Comparison of ENCODE assay signal across 17 mouse cellular contexts in the genomic region with DNA sequence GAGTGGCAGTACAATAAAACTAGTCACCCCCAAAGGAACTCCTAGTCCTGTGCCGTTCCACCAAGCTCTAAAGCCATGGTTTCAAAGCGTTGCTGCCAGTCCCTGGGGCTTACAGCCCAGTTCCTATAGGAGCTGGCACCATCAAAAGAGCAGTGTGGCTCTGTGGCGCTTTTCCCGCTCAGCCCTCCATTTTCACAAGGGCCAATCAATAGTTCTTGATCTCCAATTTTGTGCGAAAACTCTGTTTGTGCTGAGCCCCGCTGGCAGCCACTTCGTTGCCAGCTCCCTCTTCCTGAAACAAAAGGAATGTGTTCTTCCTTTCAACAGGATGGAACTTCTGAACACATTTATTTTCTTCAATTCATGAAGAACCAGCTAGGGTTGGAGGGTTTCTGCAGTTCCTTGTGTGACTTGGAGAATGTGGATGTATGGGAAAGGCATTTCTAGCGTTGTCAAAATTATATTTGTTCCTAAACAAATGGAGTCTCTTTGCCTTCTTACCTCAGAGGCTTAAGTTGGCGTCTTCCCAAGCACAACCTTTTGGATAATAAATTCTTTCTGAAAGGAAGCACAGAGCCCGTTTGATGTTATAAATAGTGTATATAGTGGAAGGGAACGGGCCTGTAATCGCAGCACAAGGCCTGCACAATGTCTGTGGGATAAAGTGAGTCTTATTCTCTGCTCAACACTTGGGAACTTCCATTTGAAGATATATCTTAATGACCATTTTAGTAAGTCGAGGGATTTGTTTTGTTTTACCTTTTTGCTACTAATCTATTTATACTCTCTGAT.
DNase-seq lines count a peak whose midpoint lies in the region; ATAC-seq and TF ChIP-seq lines count a peak whose summit lies in the region.
"Had no signal": no experiment of that assay in that cellular context is flagged by ENCODE, and none has a peak within 500 bp of the region (broad histone marks: within the 10 kb centered on the region; RNA-seq: fewer than 3 reads in every experiment).

No protein-coding gene starts in this region.

- peak; percentile 61 for DNase-seq in forebrain, embryonic 14.5 days (ENCODE audit: low spot score)
- no peak for DNase-seq in forebrain, embryonic 10.5 days (ENCODE audit: extremely low spot score, low spot score)
- DNase-seq in intestine, embryonic 14.5 days (ENCODE audit: low spot score) = peak; percentile 58
- no peak for DNase-seq in neural tube, embryonic 10.5 days (ENCODE audit: extremely low spot score, low spot score)
- no peak for DNase-seq in spleen, postnatal 10 days (ENCODE audit: low spot score in 2 of 2)
- DNase-seq: B cell, adult 2 months; cerebellum, postnatal 25 days; gastrocnemius, postnatal 36 days; kidney, adult 9 months; right cerebral cortex, postnatal 25 days; thymus, adult 2 months had no signal

- ATAC-seq in forebrain, embryonic 14.5 days = no peak
- ATAC-seq in intestine, embryonic 14.5 days (replicated peaks; ENCODE audit: low FRiP score, low TSS enrichment, low read depth) = 0 out of 2 replicates have a peak, but pooled peaks have one; percentile 58
- no peak for ATAC-seq in intestine, postnatal 0 days
- ATAC-seq in neural tube, embryonic 15.5 days (ENCODE audit: low FRiP score) = no peak
- ATAC-seq in stomach, embryonic 16.5 days (ENCODE audit: insufficient read depth, low FRiP score) = 0 out of 2 replicates have a peak, but pooled peaks have one; percentile 50

- H3K27ac ChIP-seq in forebrain, embryonic 14.5 days (ENCODE audit: low read depth, low read length) = no peak overlapping the region
- no peak overlapping the region for H3K27ac ChIP-seq in forebrain, embryonic 10.5 days
- H3K27ac ChIP-seq in intestine, embryonic 14.5 days (ENCODE audit: low read depth) = peak overlapping the region; percentile 64; the same call in 1 of the 2 replicates
- H3K27ac ChIP-seq in intestine, postnatal 0 days (ENCODE audit: low read depth, low read length) = no peak overlapping the region
- 0 out of 2 replicates have a peak overlapping the region, but pooled peaks have one; percentile 64 for H3K27ac ChIP-seq in neural tube, embryonic 15.5 days (replicated peaks)
- no peak overlapping the region for H3K27ac ChIP-seq in stomach, embryonic 16.5 days (ENCODE audit: low read length)
- H3K27ac ChIP-seq: limb, embryonic 13.5 days; macrophage; neural tube, embryonic 12.5 days had no signal

- no peaks in the 10 kb centered on the region for H3K27me3 ChIP-seq in forebrain, embryonic 14.5 days (replicated peaks; ENCODE audit: control insufficient read depth, insufficient read depth, low read length)
- H3K27me3 ChIP-seq in forebrain, embryonic 10.5 days (ENCODE audit: poor library complexity, severe bottlenecking) = peaks cover 28% of the 10 kb centered on the region
- no peaks in the 10 kb centered on the region for H3K27me3 ChIP-seq in intestine, embryonic 14.5 days (replicated peaks; ENCODE audit: control insufficient read depth, insufficient read depth, low read length)
- no peaks in the 10 kb centered on the region for H3K27me3 ChIP-seq in intestine, postnatal 0 days (replicated peaks; ENCODE audit: control insufficient read depth, insufficient read depth, low read length)
- no peaks in the 10 kb centered on the region; the same call in 1 of the 2 replicates for H3K27me3 ChIP-seq in neural tube, embryonic 15.5 days (replicated peaks)
- H3K27me3 ChIP-seq in stomach, embryonic 16.5 days (ENCODE audit: control insufficient read depth, insufficient read depth, low read length) = no peaks in the 10 kb centered on the region
- H3K27me3 ChIP-seq: limb, embryonic 13.5 days; neural tube, embryonic 12.5 days had no signal

- H3K4me1 ChIP-seq in forebrain, embryonic 14.5 days (ENCODE audit: control insufficient read depth, insufficient read depth, low read length) = peaks cover 38% of the 10 kb centered on the region
- H3K4me1 ChIP-seq in forebrain, embryonic 10.5 days = peaks cover 35% of the 10 kb centered on the region
- peaks cover 23% of the 10 kb centered on the region for H3K4me1 ChIP-seq in intestine, embryonic 14.5 days (replicated peaks; ENCODE audit: control insufficient read depth, insufficient read depth, low read length)
- no peaks in the 10 kb centered on the region for H3K4me1 ChIP-seq in intestine, postnatal 0 days (replicated peaks; ENCODE audit: control insufficient read depth, insufficient read depth, low read length)
- peaks cover 46% of the 10 kb centered on the region for H3K4me1 ChIP-seq in neural tube, embryonic 15.5 days
- H3K4me1 ChIP-seq in stomach, embryonic 16.5 days (ENCODE audit: control insufficient read depth, insufficient read depth, low read length) = peaks cover 7% of the 10 kb centered on the region; the same call in 1 of the 2 replicates

- no peak overlapping the region for H3K9ac ChIP-seq in forebrain, embryonic 14.5 days (ENCODE audit: low read length)
- no peak overlapping the region for H3K9ac ChIP-seq in intestine, embryonic 14.5 days (ENCODE audit: low read length)
- H3K9ac ChIP-seq in intestine, postnatal 0 days (ENCODE audit: low read depth, low read length) = no peak overlapping the region
- no peak overlapping the region for H3K9ac ChIP-seq in neural tube, embryonic 15.5 days (replicated peaks)
- H3K9ac ChIP-seq in stomach, embryonic 16.5 days (ENCODE audit: low read length) = no peak overlapping the region
- H3K9ac ChIP-seq: neural tube, embryonic 12.5 days had no signal

- H3K4me2 ChIP-seq in forebrain, embryonic 14.5 days (ENCODE audit: low read length) = no peak overlapping the region; the same call in 1 of the 2 replicates
- H3K4me2 ChIP-seq in intestine, embryonic 14.5 days (ENCODE audit: low read length) = 0 out of 2 replicates have a peak overlapping the region, but pooled peaks have one; percentile 8
- no peak overlapping the region for H3K4me2 ChIP-seq in intestine, postnatal 0 days (replicated peaks; ENCODE audit: low read depth)
- no peak overlapping the region for H3K4me2 ChIP-seq in neural tube, embryonic 15.5 days
- no peak overlapping the region for H3K4me2 ChIP-seq in stomach, embryonic 16.5 days (ENCODE audit: low read depth, low read length)
- H3K4me2 ChIP-seq: limb, embryonic 13.5 days; neural tube, embryonic 12.5 days had no signal

- no peaks in the 10 kb centered on the region for H3K9me3 ChIP-seq in forebrain, embryonic 14.5 days (replicated peaks; ENCODE audit: control insufficient read depth, low read length)
- H3K9me3 ChIP-seq in forebrain, embryonic 10.5 days = no peaks in the 10 kb centered on the region
- H3K9me3 ChIP-seq in intestine, embryonic 14.5 days (ENCODE audit: control insufficient read depth, low read length) = no peaks in the 10 kb centered on the region
- no peaks in the 10 kb centered on the region for H3K9me3 ChIP-seq in intestine, postnatal 0 days (ENCODE audit: control insufficient read depth)
- no peaks in the 10 kb centered on the region for H3K9me3 ChIP-seq in neural tube, embryonic 15.5 days (replicated peaks)
- no peaks in the 10 kb centered on the region for H3K9me3 ChIP-seq in stomach, embryonic 16.5 days (replicated peaks; ENCODE audit: control insufficient read depth, low read length)
- H3K9me3 ChIP-seq: limb, embryonic 13.5 days; neural tube, embryonic 12.5 days had no signal

- 25% methylated on average over 13 of the region's 13 CpGs for WGBS in forebrain, embryonic 14.5 days
- WGBS in forebrain, embryonic 10.5 days = 84% methylated on average over 13 of the region's 13 CpGs
- 46% methylated on average over 13 of the region's 13 CpGs for WGBS in intestine, embryonic 14.5 days
- WGBS in intestine, postnatal 0 days = 67% methylated on average over 13 of the region's 13 CpGs
- WGBS in neural tube, embryonic 15.5 days = 56% methylated on average over 13 of the region's 13 CpGs
- WGBS in stomach, embryonic 16.5 days = 59% methylated on average over 13 of the region's 13 CpGs

- no peak overlapping the region for H3K4me3 ChIP-seq in forebrain, embryonic 14.5 days (ENCODE audit: low read depth, low read length)
- H3K4me3 ChIP-seq in forebrain, embryonic 10.5 days = no peak overlapping the region
- H3K4me3 ChIP-seq in intestine, embryonic 14.5 days (ENCODE audit: low read depth, low read length) = no peak overlapping the region
- H3K4me3 ChIP-seq in intestine, postnatal 0 days (ENCODE audit: low read depth, low read length) = no peak overlapping the region
- no peak overlapping the region for H3K4me3 ChIP-seq in neural tube, embryonic 15.5 days (replicated peaks)
- H3K4me3 ChIP-seq in stomach, embryonic 16.5 days (replicated peaks; ENCODE audit: low read length) = no peak overlapping the region
- H3K4me3 ChIP-seq: limb, embryonic 13.5 days; neural tube, embryonic 12.5 days had no signal

- H3K36me3 ChIP-seq in forebrain, embryonic 14.5 days (ENCODE audit: control insufficient read depth, insufficient read depth, low read length) = no peaks in the 10 kb centered on the region
- H3K36me3 ChIP-seq in forebrain, embryonic 10.5 days (replicated peaks) = no peaks in the 10 kb centered on the region
- H3K36me3 ChIP-seq in intestine, embryonic 14.5 days (ENCODE audit: control insufficient read depth, insufficient read depth, low read length) = no peaks in the 10 kb centered on the region
- no peaks in the 10 kb centered on the region for H3K36me3 ChIP-seq in intestine, postnatal 0 days (ENCODE audit: control insufficient read depth, insufficient read depth)
- H3K36me3 ChIP-seq in neural tube, embryonic 15.5 days = no peaks in the 10 kb centered on the region
- H3K36me3 ChIP-seq in stomach, embryonic 16.5 days (ENCODE audit: control insufficient read depth, insufficient read depth, low read length) = no peaks in the 10 kb centered on the region
- H3K36me3 ChIP-seq: limb, embryonic 13.5 days; neural tube, embryonic 12.5 days had no signal

- TF ChIP-seq CTCF in intestine, postnatal 0 days (IDR thresholded peaks at IDR 0.05; ENCODE audit: low read depth) = no peak

Comparison
In these comparisons a context has a peak if more than half of its experiments do, and no peak if none do; other contexts are left out.
1. ATAC-seq: peak in intestine, embryonic 14.5 days (single experiment) and stomach, embryonic 16.5 days (single experiment); none in forebrain, embryonic 14.5 days (single experiment), intestine, postnatal 0 days (single experiment) and neural tube, embryonic 15.5 days (single experiment).
2. DNase-seq: peak in forebrain, embryonic 14.5 days (single experiment) and intestine, embryonic 14.5 days (single experiment); none in forebrain, embryonic 10.5 days (single experiment), neural tube, embryonic 10.5 days (single experiment) and spleen, postnatal 10 days (0 of 2).
3. H3K27ac ChIP-seq: peak in intestine, embryonic 14.5 days (single experiment) and neural tube, embryonic 15.5 days (single experiment); none in forebrain, embryonic 14.5 days (single experiment), forebrain, embryonic 10.5 days (single experiment), intestine, postnatal 0 days (single experiment) and stomach, embryonic 16.5 days (single experiment).